Mouse (Mus musculus) embryonic facial prominence, embryonic 13.5 days (tissue): ENCODE data around the gene Zfp949. TPM values are rescaled to one million over a fixed set of nuclear protein-coding genes. Genes with fewer than 3 reads are reported as not detected.

Source experiments
- polyA plus RNA-seq: library from polyadenylated mRNA; unstranded; fragments of >200 nt; fragmentation: Nextera tagmentation; extraction: Ambion mirVana; gene quantifications from 2 replicates; pipeline ENCODE4 v1.2.1, GENCODE M21; 2015

The Zfp949 gene
- polyA plus RNA-seq, 1 experiment from 2014 or later: 17.8 TPM

Other genes starting within 250 kb of the Zfp949 start
- gene Nt5e, start 220.8 kb upstream of the Zfp949 start, polyA plus RNA-seq: 5.8 and 6.7 TPM in 2 replicates
- gene Snx14, start 109.1 kb upstream of the Zfp949 start, polyA plus RNA-seq: 23.3 and 23.6 TPM in 2 replicates
- gene Gm20537, start 91.4 kb upstream of the Zfp949 start, polyA plus RNA-seq: 0.65 and 1.0 TPM in 2 replicates
- gene Syncrip, start 65.4 kb upstream of the Zfp949 start, polyA plus RNA-seq: 107 and 112 TPM in 2 replicates
- gene Trim43a, start 32.9 kb downstream of the Zfp949 start, polyA plus RNA-seq: 0.21 TPM in 1 of 2 replicates, not detected in the other
- 43.7 and 51.8 TPM in 2 replicates for gene Mthfsl, start 172.3 kb downstream of the Zfp949 start, polyA plus RNA-seq
- gene Bcl2a1d, start 183.9 kb downstream of the Zfp949 start, polyA plus RNA-seq: 0.38 and 0.39 TPM in 2 replicates